Mouse (Mus musculus): ENCODE data around the gene Irs3. TPM values are rescaled to one million over a fixed set of nuclear protein-coding genes. Genes with fewer than 3 reads are reported as not detected.
"Not testable (repeated sequence)": the region's sequence is repeated elsewhere in the genome, so short reads cannot be mapped to it uniquely, and the experiment has no call there.

Gene Irs3
- polyA plus RNA-seq, 1 experiment from 2014 or later = 0.21 TPM

DNA sequence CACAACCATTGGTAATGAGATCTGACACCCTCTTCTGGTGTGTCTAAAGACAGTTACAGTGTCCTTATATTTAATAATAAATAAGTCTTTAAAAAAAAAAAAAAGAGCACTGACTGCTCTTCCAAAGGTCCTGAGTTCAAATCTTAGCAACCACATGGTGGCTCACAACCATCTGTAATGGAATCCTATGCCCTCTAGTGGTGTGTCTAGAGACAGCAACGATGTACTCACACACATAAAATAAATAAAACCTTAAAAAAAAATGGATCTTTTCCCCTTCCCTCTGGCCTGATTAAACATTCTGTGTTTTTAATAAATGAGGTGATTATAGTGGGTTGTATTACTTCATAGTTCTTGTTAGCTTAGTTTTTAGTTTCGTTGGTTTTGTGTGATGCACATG lies 30.6 kb downstream of the Irs3 start:
- H3K4me1 ChIP-seq (replicated peaks) = peaks cover 35% of the 10 kb centered on the region
- not testable (repeated sequence) for H3K4me2 ChIP-seq; H3K27ac ChIP-seq; H3K9me3 ChIP-seq (replicated peaks); H3K9ac ChIP-seq; H3K36me3 ChIP-seq; H3K27me3 ChIP-seq; ATAC-seq (replicated peaks; ENCODE audit: insufficient number of reproducible peaks, insufficient read depth, low FRiP score, low read depth); H3K4me3 ChIP-seq
- WGBS = 90% methylated on average over 2 of the region's 2 CpGs

DNA sequence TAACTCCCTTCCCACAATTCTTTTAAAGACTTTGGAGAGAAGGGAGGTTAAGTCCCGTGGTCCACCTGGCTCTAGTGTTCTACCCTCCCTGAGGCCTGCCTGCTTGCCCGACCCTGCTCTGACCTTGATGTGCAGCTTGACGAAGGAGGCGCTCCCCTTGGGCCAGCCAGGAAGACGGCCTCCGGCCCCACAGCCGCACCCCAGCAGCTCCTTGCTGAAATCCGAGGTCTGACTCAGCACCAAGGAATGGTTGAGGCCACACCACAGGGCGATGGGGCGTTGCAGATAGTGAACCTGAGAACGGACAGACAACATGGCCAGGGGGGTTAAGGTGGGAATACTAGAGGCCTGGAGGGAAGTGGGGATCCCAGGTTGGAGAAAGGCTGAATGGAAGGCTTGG lies 32.0 kb downstream of the Irs3 start, which contains the start of gene Pcolce:
TSS of gene Pcolce (minus strand) at position 235 of the 400 bp plus-strand sequence.
- Histone ChIP-seq H3K36me3 (no peaks in the 10 kb centered on the region), H3K9ac (no peak within 1 kb of the TSS), H3K4me1 (replicated peaks) (peaks cover 46% of the 10 kb centered on the region), H3K4me2 (no peak within 1 kb of the TSS), H3K4me3 (no peak within 1 kb of the TSS), H3K27ac (0 out of 2 replicates have a peak within 1 kb of the TSS, but pooled peaks have one; percentile 14), H3K27me3 (no peaks in the 10 kb centered on the region), H3K9me3 (replicated peaks) (no peaks in the 10 kb centered on the region)
- WGBS = 29% methylated on average over 11 of the region's 11 CpGs
- ATAC-seq (replicated peaks; ENCODE audit: insufficient number of reproducible peaks, insufficient read depth, low FRiP score, low read depth) = no peak; the same call in 1 of the 2 replicates

DNA sequence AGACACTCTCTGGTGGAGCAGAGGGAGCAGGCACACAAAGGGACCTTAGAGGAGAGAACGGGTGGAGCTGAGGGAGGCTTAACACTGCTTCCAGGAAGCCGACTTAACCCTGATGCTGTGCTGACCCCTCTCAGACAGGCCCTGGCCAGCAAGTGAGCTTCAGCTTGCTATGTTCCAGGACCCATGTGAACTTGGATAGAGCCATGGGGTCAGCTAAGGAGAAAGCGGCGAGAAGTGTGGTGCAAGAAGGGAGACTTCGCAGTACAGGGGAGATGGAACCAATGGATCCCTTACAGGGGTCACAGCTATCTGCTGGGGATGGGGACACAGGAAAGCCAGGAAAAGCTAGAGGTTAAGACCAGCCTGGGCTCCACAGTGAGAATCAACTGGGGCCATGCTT lies 32.4 kb downstream of the Irs3 start:
- no peak for ATAC-seq (replicated peaks; ENCODE audit: insufficient number of reproducible peaks, insufficient read depth, low FRiP score, low read depth)
- H3K36me3 ChIP-seq = no peaks in the 10 kb centered on the region
- no peak overlapping the region for H3K27ac ChIP-seq
- no peak overlapping the region for H3K4me3 ChIP-seq
- WGBS = 76% methylated on average over 5 of the region's 5 CpGs
- no peaks in the 10 kb centered on the region for H3K27me3 ChIP-seq
- no peak overlapping the region for H3K9ac ChIP-seq
- no peak overlapping the region for H3K4me2 ChIP-seq
- H3K4me1 ChIP-seq (replicated peaks) = peaks cover 50% of the 10 kb centered on the region
- no peaks in the 10 kb centered on the region for H3K9me3 ChIP-seq (replicated peaks)

DNA sequence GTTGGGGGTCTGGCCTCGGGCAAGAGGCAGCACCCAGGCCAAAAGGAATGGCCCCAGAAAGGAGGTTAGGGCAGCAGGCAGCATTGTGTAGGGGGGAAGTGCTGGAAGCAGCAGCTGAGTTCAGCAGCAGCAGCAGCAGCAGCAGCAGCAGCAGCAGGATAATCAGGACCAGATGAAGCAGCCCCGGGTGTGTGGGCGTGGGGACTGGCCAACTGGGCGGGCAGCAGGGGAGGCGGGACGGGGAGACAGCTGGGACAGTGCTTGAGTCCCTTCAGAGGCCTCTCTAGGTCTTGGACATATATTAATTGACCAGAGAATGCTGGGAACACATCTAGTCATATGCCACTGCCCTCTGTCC lies 34.3 kb downstream of the Irs3 start:
- Histone ChIP-seq H3K27ac (peak overlapping the region; percentile 90), H3K4me2 (peak overlapping the region; percentile 60), H3K9ac (peak overlapping the region; percentile 40), H3K9me3 (replicated peaks) (no peaks in the 10 kb centered on the region), H3K27me3 (no peaks in the 10 kb centered on the region), H3K36me3 (peaks cover 13% of the 10 kb centered on the region; the same call in 1 of the 2 replicates), H3K4me3 (peak overlapping the region; percentile 45), H3K4me1 (replicated peaks) (peaks cover 53% of the 10 kb centered on the region)
- 7% methylated on average over 6 of the region's 6 CpGs for WGBS
- ATAC-seq (replicated peaks; ENCODE audit: insufficient number of reproducible peaks, insufficient read depth, low FRiP score, low read depth) = peak; percentile 64

DNA sequence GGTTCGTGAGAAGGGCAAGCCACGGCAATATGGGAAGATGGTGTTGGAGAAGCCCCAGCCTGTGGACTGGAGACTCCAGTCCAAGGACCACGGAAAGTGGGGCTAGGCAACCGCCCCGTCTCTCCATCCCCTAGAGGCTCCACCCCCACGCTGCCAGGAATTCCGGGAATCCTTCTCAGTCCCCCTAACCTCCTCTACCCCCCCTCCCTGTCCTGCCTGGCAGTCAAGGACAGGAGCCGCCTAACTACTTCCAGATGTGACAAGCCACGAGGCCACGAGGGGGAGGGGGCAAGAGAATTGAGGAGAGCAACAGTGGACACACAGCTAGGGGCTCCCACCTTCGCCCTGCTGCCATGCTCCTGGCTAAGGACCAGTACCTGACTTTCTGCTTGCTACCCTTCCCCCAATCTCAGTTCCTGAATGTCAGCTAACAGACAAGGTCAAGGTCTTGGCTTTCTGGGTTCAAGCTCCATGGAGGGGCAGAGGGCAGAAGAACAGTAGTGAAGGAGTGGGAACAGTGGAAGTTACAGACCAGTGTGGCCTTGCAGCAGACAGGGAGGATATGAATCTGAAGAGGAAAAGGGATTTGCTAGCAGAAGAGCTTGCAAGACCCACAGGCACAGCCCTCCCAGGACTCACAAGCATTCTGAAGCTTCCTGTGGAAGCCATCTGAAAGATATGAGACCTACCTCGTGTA lies 34.8 kb downstream of the Irs3 start:
- H3K4me1 ChIP-seq (replicated peaks) = peaks cover 53% of the 10 kb centered on the region
- peak overlapping the region; percentile 90 for H3K27ac ChIP-seq
- peaks cover 17% of the 10 kb centered on the region; the same call in 1 of the 2 replicates for H3K36me3 ChIP-seq
- peak overlapping the region; percentile 40 for H3K9ac ChIP-seq
- peak; percentile 74 for ATAC-seq (replicated peaks; ENCODE audit: insufficient number of reproducible peaks, insufficient read depth, low FRiP score, low read depth)
- H3K9me3 ChIP-seq (replicated peaks) = no peaks in the 10 kb centered on the region
- 6% methylated on average over 11 of the region's 12 CpGs for WGBS
- H3K4me2 ChIP-seq = peak overlapping the region; percentile 60
- peak overlapping the region; percentile 45 for H3K4me3 ChIP-seq
- H3K27me3 ChIP-seq = no peaks in the 10 kb centered on the region

DNA sequence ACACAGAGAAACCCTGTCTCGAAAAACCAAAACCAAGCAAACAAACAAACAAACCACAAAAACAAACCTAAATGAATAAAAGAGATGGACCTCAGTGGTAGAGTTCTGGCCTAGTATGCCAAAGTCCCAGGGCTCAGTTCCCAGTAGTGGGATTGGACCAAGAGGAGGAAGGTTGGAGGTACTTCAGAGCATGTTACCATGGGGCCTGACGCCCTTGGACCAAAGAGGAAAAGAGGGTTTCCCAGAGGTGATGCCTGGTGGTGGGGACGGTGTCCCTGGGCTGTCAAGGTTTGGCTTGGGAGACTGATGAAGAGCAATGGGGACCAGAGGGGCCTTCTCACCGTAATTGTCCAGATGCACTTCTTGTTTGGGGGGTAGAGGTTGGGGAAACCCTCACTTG lies 35.5 kb downstream of the Irs3 start:
- peaks cover 21% of the 10 kb centered on the region; the same call in 1 of the 2 replicates for H3K36me3 ChIP-seq
- peak overlapping the region; percentile 60 for H3K4me2 ChIP-seq
- 59% methylated on average over 4 of the region's 4 CpGs for WGBS
- ATAC-seq (replicated peaks; ENCODE audit: insufficient number of reproducible peaks, insufficient read depth, low FRiP score, low read depth) = no peak
- H3K9me3 ChIP-seq (replicated peaks) = no peaks in the 10 kb centered on the region
- peak overlapping the region; percentile 40 for H3K9ac ChIP-seq
- H3K4me1 ChIP-seq (replicated peaks) = peaks cover 53% of the 10 kb centered on the region
- peak overlapping the region; percentile 90 for H3K27ac ChIP-seq
- peak overlapping the region; percentile 45 for H3K4me3 ChIP-seq
- no peaks in the 10 kb centered on the region for H3K27me3 ChIP-seq

DNA sequence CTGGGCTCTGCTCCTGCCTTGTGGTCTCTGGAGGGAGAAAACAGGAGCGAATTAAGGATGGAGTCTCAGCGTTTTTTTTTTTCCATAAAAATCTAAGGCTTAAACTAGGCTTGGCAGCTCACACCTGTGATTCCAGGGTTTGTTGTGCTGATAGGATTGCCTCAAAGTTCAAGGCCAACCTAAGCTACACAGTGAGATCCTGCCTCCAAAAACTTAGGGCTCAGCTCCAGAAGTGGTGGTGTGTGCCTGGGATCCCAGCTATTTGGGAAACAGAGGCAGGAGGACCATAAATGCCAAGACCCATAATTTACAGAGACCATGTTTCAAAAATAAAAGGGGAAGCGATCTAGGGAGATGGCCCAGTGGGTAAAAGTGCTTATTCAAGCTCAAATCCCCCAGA lies 36.2 kb downstream of the Irs3 start:
- Histone ChIP-seq H3K27ac (no peak overlapping the region), H3K4me2 (no peak overlapping the region), H3K36me3 (peaks cover 21% of the 10 kb centered on the region; the same call in 1 of the 2 replicates), H3K9me3 (replicated peaks) (no peaks in the 10 kb centered on the region), H3K4me1 (replicated peaks) (peaks cover 53% of the 10 kb centered on the region), H3K27me3 (no peaks in the 10 kb centered on the region), H3K9ac (no peak overlapping the region; the same call in 1 of the 2 replicates), H3K4me3 (no peak overlapping the region)
- no peak for ATAC-seq (replicated peaks; ENCODE audit: insufficient number of reproducible peaks, insufficient read depth, low FRiP score, low read depth)
- WGBS = 62% methylated on average over 3 of the region's 3 CpGs

DNA sequence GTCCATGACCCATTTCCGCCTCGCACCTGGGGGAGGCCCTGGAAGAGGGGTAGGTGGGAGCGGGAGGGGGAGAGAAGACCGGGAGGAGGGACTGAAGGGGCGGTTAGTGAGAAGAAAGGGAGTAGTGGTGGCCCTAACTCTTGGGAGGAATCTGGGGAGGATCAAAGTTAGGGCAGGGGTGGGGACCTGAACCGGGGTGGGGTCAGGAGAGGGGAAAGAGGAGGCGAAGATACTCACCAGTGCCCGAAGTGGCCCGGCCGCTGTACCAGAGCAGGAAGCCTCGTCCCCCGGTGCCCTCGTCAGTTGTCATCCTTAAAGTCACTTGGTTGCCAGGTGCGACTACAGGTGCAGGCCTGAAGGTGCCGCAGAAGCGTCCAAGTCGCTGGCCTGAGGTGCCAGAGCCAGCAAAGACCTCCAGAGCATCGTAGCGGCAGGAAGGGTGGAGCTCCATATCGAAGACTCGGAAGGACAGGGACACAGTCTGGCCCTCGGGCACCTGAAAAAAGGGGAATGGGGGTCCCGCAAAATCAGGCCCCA lies 36.8 kb downstream of the Irs3 start:
- no peak overlapping the region for H3K27ac ChIP-seq
- peak overlapping the region; percentile 43 for H3K4me2 ChIP-seq
- H3K4me1 ChIP-seq (replicated peaks) = peaks cover 51% of the 10 kb centered on the region
- H3K36me3 ChIP-seq = peaks cover 25% of the 10 kb centered on the region; the same call in 1 of the 2 replicates
- H3K9me3 ChIP-seq (replicated peaks) = no peaks in the 10 kb centered on the region
- H3K4me3 ChIP-seq = no peak overlapping the region
- H3K27me3 ChIP-seq = no peaks in the 10 kb centered on the region
- peak overlapping the region; percentile 19; the same call in 1 of the 2 replicates for H3K9ac ChIP-seq
- no peak for ATAC-seq (replicated peaks; ENCODE audit: insufficient number of reproducible peaks, insufficient read depth, low FRiP score, low read depth)
- WGBS = 34% methylated on average over 22 of the region's 23 CpGs

DNA sequence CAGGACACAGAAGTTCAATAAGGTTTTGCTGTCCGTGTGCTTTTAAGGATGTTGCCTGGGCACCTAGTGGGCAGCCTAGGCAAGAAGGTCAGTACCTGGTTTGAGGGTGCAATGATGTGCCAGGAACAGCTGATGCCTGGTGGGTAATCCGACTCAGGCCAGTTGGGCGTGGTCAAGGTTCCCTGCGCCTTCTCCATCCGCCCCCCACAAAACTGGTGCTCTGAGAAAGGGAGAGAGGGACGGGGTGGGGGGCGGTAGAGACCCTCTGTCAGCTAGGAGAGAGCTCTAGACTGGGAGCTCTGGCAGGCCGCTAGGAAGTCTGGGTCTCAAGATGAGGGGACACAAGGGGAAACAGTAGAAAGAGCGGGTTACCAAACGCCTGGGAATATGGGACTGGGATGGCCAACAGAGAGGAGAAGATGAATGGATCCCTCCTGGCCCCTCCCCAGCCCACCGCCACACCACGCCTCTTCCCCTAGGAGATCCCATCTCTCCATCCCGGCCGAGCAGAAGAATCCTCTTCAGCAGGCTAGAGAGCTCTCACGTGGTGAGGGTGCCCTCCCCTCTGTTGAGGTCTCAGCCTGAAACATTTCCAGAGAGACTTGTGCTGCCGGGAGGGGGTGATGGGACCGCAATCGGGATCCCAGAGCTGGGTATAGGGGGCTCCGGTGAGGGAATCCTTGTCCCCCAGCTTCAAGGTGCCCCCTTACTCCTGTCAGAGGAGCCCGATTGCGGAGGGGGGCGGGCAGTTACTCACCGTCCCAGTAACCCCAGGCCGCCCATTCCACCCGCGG lies 37.5 kb downstream of the Irs3 start:
- H3K4me1 ChIP-seq (replicated peaks) = peaks cover 47% of the 10 kb centered on the region
- peak overlapping the region; percentile 19; the same call in 1 of the 2 replicates for H3K9ac ChIP-seq
- H3K27me3 ChIP-seq = no peaks in the 10 kb centered on the region
- no peak overlapping the region for H3K4me3 ChIP-seq
- WGBS = 38% methylated on average over 26 of the region's 26 CpGs
- H3K27ac ChIP-seq = no peak overlapping the region
- H3K36me3 ChIP-seq = peaks cover 25% of the 10 kb centered on the region; the same call in 1 of the 2 replicates
- H3K9me3 ChIP-seq (replicated peaks) = no peaks in the 10 kb centered on the region
- ATAC-seq (replicated peaks; ENCODE audit: insufficient number of reproducible peaks, insufficient read depth, low FRiP score, low read depth) = no peak
- H3K4me2 ChIP-seq = peak overlapping the region; percentile 43

DNA sequence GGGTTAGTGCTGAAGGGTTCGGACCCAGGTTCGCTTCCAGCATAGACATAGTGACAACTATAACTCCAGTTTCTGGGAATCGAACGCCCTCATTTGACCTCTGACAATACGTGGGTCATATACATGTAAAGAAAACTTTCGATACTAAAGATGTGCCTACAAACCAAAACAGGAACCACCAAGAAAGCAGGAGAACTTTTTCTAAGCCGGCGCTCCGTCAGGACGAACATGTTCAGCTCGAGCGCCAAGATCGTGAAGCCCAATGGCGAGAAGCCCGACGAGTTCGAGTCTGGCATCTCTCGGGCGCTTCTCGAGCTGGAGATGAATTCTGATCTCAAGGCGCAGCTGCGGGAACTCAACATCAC lies 44.2 kb downstream of the Irs3 start:
- under 1% methylated on average over 22 of the region's 22 CpGs for WGBS
- Histone ChIP-seq H3K27me3 (no peaks in the 10 kb centered on the region), H3K4me2 (peak overlapping the region; percentile 69), H3K9ac (peak overlapping the region; percentile 56), H3K9me3 (replicated peaks) (no peaks in the 10 kb centered on the region), H3K4me3 (peak overlapping the region; percentile 81), H3K4me1 (replicated peaks) (peaks cover 21% of the 10 kb centered on the region), H3K36me3 (peaks cover 19% of the 10 kb centered on the region), H3K27ac (peak overlapping the region; percentile 91)
- ATAC-seq (replicated peaks; ENCODE audit: insufficient number of reproducible peaks, insufficient read depth, low FRiP score, low read depth) = no peak

DNA sequence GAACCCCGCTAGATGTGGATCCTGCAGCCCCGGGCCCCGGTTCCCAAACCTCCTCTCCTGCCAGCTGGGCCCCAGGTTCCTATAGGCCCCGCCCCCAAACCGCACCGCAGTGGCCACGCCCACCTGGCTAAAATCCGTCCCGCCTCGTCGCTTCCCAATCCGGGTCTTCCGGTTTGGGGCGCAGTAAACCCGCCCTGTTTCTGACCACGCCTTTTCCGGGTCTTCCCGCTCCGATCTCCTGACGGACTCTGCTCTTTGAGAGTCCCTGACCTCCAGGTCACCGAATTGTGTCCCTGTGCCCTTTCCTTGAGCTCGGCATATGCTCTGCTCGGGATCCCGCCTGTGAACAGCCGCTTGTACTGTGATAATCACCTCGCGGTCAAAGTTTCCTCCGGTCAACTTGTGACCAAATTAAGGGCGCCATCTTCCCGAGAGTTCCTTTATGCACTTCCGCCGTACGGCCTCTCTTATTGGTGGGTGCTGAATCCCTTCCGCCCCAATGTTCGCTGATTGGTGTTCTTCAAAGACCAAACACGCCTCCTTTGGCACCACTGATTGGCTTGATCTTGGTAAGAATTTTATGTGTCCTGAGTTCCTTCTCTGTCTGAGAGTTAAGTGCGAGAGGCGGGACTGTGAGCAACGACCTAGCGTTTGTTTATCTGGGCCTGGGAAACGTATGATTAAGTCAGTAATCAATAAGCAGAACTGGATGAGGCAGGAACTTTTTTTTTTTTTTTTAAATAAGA lies 44.7 kb downstream of the Irs3 start, which contains the start of gene Mospd3:
TSS of gene Mospd3 (minus strand) at position 440 of the 746 bp plus-strand sequence.
- WGBS = under 1% methylated on average over 41 of the region's 41 CpGs

More for the DNA sequence above, 44.7 kb downstream of the Irs3 start, which contains the start of gene Mospd3:
- peak within 1 kb of the TSS; percentile 91 for H3K27ac ChIP-seq
- H3K4me3 ChIP-seq = peak within 1 kb of the TSS; percentile 81
- no peaks in the 10 kb centered on the region for H3K9me3 ChIP-seq (replicated peaks)
- ATAC-seq (replicated peaks; ENCODE audit: insufficient number of reproducible peaks, insufficient read depth, low FRiP score, low read depth) = peak; percentile 96
- H3K27me3 ChIP-seq = no peaks in the 10 kb centered on the region
- peaks cover 14% of the 10 kb centered on the region for H3K36me3 ChIP-seq
- H3K9ac ChIP-seq = peak within 1 kb of the TSS; percentile 80
- peak within 1 kb of the TSS; percentile 91 for H3K4me2 ChIP-seq
- H3K4me1 ChIP-seq (replicated peaks) = peaks cover 21% of the 10 kb centered on the region

Data from heart, embryonic 15.5 days (tissue).